Mouse (Mus musculus) neural tube, embryonic 15.5 days (tissue): ENCODE measurements around the gene Cd27. TPM values are rescaled to one million over a fixed set of nuclear protein-coding genes. Genes with fewer than 3 reads are reported as not detected.
"Not testable (repeated sequence)": the region's sequence is repeated elsewhere in the genome, so short reads cannot be mapped to it uniquely, and the experiment has no call there.

ENCODE experiments used
- ATAC-seq: fragments of 200-750 bp; cut with Nextera tagmentation; 2 replicates; pipeline ENCODE4 v1.8.0; 2017; ENCODE audit warnings: mild to moderate bottlenecking, moderate TSS enrichment, moderate library complexity; ENCODE audit not compliant: low FRiP score
- H3K27ac ChIP-seq: fragments of 300-500 bp; sonication (generic); replicated peaks from 2 replicates; pipeline ENCODE4 v1.5.1; 2015; ENCODE audit warnings: mild to moderate bottlenecking, inconsistent platforms
- H3K27me3 ChIP-seq: fragments of 300-500 bp; sonication (generic); replicated peaks from 2 replicates; pipeline ENCODE4 v1.6.1; 2015; ENCODE audit warnings: inconsistent platforms
- H3K36me3 ChIP-seq: fragments of 300-500 bp; sonication (generic); 2 replicates; pipeline ENCODE4 v1.6.1; 2015; ENCODE audit warnings: inconsistent platforms
- H3K4me1 ChIP-seq: fragments of 300-500 bp; sonication (generic); 2 replicates; pipeline ENCODE4 v1.6.1; 2015; ENCODE audit warnings: inconsistent platforms
- H3K4me2 ChIP-seq: fragments of 300-500 bp; sonication (generic); 2 replicates; pipeline ENCODE4 v1.6.1; 2015; ENCODE audit warnings: inconsistent platforms, mild to moderate bottlenecking, moderate library complexity
- H3K4me3 ChIP-seq: fragments of 300-500 bp; sonication (generic); replicated peaks from 2 replicates; pipeline ENCODE4 v1.5.1; 2015; ENCODE audit warnings: mild to moderate bottlenecking, inconsistent platforms
- H3K9ac ChIP-seq: fragments of 300-500 bp; sonication (generic); replicated peaks from 2 replicates; pipeline ENCODE4 v1.6.1; 2015; ENCODE audit warnings: mild to moderate bottlenecking, inconsistent platforms
- H3K9me3 ChIP-seq: fragments of 300-500 bp; sonication (generic); replicated peaks from 2 replicates; pipeline ENCODE4 v1.6.1; 2016; ENCODE audit warnings: inconsistent platforms
- WGBS: fragments of 180-500 bp; shearing (Covaris S2); methylation state at CpG from one replicate; pipeline ENCODE4 v1.1.7; 2015; ENCODE audit warnings: mixed read lengths; 5-methylcytosine and 5-hydroxymethylcytosine counted together
- polyA plus RNA-seq: library from polyadenylated mRNA; unstranded; fragments of >200 nt; fragmentation: Nextera tagmentation; extraction: Ambion mirVana; gene quantifications from 2 replicates; pipeline ENCODE4 v1.2.1, GENCODE M21; 2015

Gene Cd27
- polyA plus RNA-seq = 2.0 and 12.9 TPM in 2 replicates

DNA sequence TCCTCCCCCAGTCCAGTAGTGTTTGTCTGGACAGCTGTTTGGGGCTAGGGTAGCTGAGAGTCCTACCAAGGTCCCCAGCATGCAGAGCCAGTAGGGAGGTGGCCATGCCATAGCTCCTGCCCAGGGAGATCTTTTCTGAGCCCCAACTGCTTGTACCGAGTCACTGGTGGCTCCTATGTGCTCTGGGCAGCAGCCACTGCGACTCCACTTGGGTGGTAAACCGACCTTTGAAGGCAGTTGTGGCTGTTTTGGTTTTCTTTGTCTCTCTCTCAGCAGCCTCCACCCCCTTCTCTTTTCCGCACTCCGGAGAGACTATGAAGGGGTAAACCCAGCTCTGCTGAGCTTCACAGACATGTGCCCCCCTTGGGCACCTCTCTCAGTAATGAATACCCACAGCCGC lies at the start of gene Cd27:
TSS of gene Cd27 (minus strand) at position 229 of the 400 bp plus-strand sequence.
- Histone ChIP-seq H3K9me3 (no peaks in the 10 kb centered on the region), H3K4me3 (no peak within 1 kb of the TSS), H3K27me3 (no peaks in the 10 kb centered on the region), H3K9ac (no peak within 1 kb of the TSS), H3K36me3 (no peaks in the 10 kb centered on the region), H3K27ac (no peak within 1 kb of the TSS), H3K4me1 (peaks cover 4% of the 10 kb centered on the region), H3K4me2 (no peak within 1 kb of the TSS)
- WGBS = 18% methylated on average over 6 of the region's 6 CpGs
- ATAC-seq = no peak

- H3K4me1 ChIP-seq = 0 out of 2 replicates have a peak, but pooled peaks cover 2% of the 10 kb centered on the region
- no peak within 1 kb of the TSS for H3K9ac ChIP-seq
- no peaks in the 10 kb centered on the region for H3K9me3 ChIP-seq
- 98% methylated on average over 22 of the region's 22 CpGs for WGBS
- ATAC-seq = no peak
- H3K4me2 ChIP-seq = no peak within 1 kb of the TSS
- H3K4me3 ChIP-seq = no peak within 1 kb of the TSS
- H3K36me3 ChIP-seq = no peaks in the 10 kb centered on the region
- 0 out of 2 replicates have a peak within 1 kb of the TSS, but pooled peaks have one; percentile 0 for H3K27ac ChIP-seq
- H3K27me3 ChIP-seq = no peaks in the 10 kb centered on the region
These were observed 49.1 kb upstream of the Cd27 start, which contains the start of gene Tuba3a for GRCm38 (mm10) chr6:125285890-125286289. Gene Tuba3a, minus strand, starts transcription at chr6:125286042.

DNA sequence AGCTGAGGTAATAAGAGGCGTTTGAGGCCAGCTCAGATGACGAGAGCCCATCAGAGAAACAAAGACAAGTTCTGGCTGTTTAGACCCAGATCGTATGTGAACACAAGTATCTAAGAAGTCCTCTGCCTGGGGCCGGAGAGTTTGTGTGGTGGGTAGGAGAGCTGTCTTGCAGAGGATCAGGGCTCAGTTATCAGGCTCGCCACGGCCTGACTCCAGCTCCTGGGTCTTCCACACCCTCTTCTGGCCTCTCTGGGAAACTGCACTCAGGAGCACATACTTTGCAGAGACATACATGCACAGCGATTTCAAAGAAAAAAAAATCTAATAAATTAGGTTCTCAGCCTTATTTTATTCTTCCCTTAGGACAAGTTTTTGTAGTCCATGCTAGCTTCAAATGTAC lies 47.9 kb upstream of the Cd27 start:
- Histone ChIP-seq H3K4me1 (0 out of 2 replicates have a peak, but pooled peaks cover 2% of the 10 kb centered on the region), H3K9ac (no peak overlapping the region), H3K4me2 (no peak overlapping the region), H3K36me3 (no peaks in the 10 kb centered on the region), H3K4me3 (no peak overlapping the region), H3K27ac (no peak overlapping the region), H3K9me3 (no peaks in the 10 kb centered on the region), H3K27me3 (no peaks in the 10 kb centered on the region)
- 95% methylated on average over 7 of the region's 7 CpGs for WGBS
- ATAC-seq = no peak

DNA sequence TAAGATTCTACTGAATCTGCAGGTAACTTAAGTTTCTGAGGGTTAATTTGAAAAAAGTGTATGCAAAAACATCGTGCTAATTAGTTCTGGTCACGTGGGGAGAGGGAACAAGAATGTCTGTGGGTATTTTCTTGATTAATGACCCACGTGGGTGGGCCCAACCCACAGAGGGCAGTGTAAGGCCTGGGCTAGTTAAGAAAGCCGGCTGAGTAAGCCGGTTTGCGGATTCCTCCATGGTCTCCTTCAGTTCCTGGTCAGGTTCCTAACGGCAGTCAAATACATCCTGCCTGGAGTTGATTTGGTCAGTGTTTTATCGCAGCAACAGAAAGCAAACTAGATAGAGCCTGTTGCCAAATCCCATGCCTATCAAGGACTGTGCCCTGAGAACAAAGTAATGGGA lies 47.4 kb upstream of the Cd27 start:
- H3K4me3 ChIP-seq = no peak overlapping the region
- H3K9me3 ChIP-seq = no peaks in the 10 kb centered on the region
- no peak for ATAC-seq
- WGBS = 45% methylated on average over 8 of the region's 8 CpGs
- H3K27ac ChIP-seq = no peak overlapping the region
- H3K9ac ChIP-seq = no peak overlapping the region
- no peak overlapping the region for H3K4me2 ChIP-seq
- no peaks in the 10 kb centered on the region for H3K27me3 ChIP-seq
- H3K4me1 ChIP-seq = 0 out of 2 replicates have a peak, but pooled peaks cover 2% of the 10 kb centered on the region
- H3K36me3 ChIP-seq = no peaks in the 10 kb centered on the region

DNA sequence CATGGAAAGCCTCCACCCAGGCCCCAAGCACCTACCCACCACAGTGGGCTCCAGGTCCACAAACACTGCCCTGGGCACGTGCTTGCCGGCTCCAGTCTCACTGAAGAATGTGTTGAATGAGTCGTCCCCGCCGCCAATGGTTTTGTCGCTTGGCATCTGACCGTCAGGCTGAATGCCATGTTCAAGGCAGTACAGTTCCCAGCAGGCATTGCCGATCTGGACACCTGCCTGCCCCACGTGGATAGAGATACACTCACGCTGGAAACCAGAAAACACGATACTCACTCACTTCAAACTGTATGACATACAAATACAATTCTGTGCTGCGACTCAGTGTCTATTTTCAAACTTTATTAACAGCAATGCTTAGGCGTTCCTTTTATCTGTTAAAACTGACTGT lies 45.9 kb upstream of the Cd27 start:
- not testable (repeated sequence) for H3K27me3 ChIP-seq, H3K36me3 ChIP-seq, H3K4me3 ChIP-seq, H3K4me1 ChIP-seq, ATAC-seq, H3K4me2 ChIP-seq, H3K9ac ChIP-seq, H3K9me3 ChIP-seq, H3K27ac ChIP-seq
- WGBS = 93% methylated on average over 13 of the region's 13 CpGs

DNA sequence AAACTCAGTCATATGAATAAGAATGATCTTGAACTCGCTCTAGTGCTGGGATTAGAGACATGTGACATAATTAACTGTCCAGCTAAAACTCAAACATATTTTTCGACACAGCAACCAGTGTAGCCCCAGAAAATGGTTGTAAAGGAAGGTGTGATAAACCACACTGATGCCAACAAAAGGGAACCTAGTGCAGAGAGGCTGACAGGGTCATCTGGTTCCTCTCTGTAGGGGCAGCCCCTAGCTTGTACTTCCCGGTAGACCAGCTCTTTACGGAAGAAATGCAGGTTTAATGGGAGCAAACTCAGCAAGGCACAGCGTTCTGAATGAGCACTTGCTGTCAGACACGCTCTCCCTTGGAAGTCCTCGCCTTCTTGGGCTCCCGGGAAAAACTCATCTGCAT lies 42.9 kb upstream of the Cd27 start:
- Histone ChIP-seq H3K4me3 (no peak overlapping the region), H3K4me2 (no peak overlapping the region), H3K36me3 (no peaks in the 10 kb centered on the region), H3K27me3 (no peaks in the 10 kb centered on the region), H3K27ac (no peak overlapping the region), H3K4me1 (no peaks in the 10 kb centered on the region), H3K9me3 (no peaks in the 10 kb centered on the region), H3K9ac (no peak overlapping the region)
- 54% methylated on average over 8 of the region's 8 CpGs for WGBS
- ATAC-seq = no peak

- WGBS = 65% methylated on average over 15 of the region's 15 CpGs
- H3K27me3 ChIP-seq = no peaks in the 10 kb centered on the region
- no peaks in the 10 kb centered on the region for H3K9me3 ChIP-seq
- no peak for ATAC-seq
- no peak overlapping the region for H3K4me3 ChIP-seq
- no peak overlapping the region for H3K4me2 ChIP-seq
- H3K36me3 ChIP-seq = no peaks in the 10 kb centered on the region
- no peak overlapping the region for H3K27ac ChIP-seq
- peaks cover 4% of the 10 kb centered on the region for H3K4me1 ChIP-seq
- no peak overlapping the region for H3K9ac ChIP-seq
These were observed 38.2 kb upstream of the Cd27 start for GRCm38 (mm10) chr6:125274841-125275563.

DNA sequence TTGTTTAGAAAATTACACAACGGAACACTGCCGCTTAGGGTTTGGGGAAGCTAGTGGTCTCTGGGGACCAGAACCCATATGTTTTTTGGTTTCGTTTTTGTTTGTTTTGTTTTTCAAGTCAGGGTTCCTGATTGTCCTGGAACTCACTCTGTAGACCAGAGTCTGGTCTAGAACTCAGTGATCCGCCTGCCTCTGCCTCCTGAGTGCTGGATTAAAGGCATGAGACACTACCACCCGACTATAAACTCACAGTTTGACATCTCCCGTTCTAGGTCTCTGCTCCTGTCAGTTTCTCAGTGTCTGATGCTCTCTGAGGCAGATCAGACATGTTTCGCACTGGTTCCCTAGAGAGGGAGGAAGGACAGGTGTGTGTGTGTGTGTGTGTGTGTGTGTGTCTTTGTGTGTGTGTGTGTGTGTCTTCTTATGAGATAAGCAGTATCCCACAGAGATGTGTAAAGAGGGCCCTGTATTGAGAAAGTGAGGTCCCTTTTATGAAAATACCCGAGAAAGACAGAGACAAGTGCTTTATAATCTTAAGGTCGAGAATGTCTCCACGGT lies 35.5 kb upstream of the Cd27 start:
- WGBS = 85% methylated on average over 10 of the region's 10 CpGs
- Histone ChIP-seq H3K4me3 (no peak overlapping the region), H3K9me3 (no peaks in the 10 kb centered on the region), H3K4me1 (peaks cover 4% of the 10 kb centered on the region), H3K36me3 (no peaks in the 10 kb centered on the region), H3K27me3 (no peaks in the 10 kb centered on the region), H3K9ac (no peak overlapping the region), H3K4me2 (no peak overlapping the region), H3K27ac (no peak overlapping the region)
- ATAC-seq = no peak

- Histone ChIP-seq H3K27me3 (no peaks in the 10 kb centered on the region), H3K36me3 (no peaks in the 10 kb centered on the region), H3K9ac (0 out of 2 replicates have a peak overlapping the region, but pooled peaks have one; percentile 28), H3K4me1 (peaks cover 4% of the 10 kb centered on the region), H3K4me2 (peak overlapping the region; percentile 52), H3K9me3 (no peaks in the 10 kb centered on the region), H3K27ac (no peak overlapping the region), H3K4me3 (peak overlapping the region; percentile 19; the same call in 1 of the 2 replicates)
- peak; percentile 83 for ATAC-seq
- 21% methylated on average over 17 of the region's 17 CpGs for WGBS
These were observed 34.8 kb upstream of the Cd27 start for GRCm38 (mm10) chr6:125271455-125272227.

DNA sequence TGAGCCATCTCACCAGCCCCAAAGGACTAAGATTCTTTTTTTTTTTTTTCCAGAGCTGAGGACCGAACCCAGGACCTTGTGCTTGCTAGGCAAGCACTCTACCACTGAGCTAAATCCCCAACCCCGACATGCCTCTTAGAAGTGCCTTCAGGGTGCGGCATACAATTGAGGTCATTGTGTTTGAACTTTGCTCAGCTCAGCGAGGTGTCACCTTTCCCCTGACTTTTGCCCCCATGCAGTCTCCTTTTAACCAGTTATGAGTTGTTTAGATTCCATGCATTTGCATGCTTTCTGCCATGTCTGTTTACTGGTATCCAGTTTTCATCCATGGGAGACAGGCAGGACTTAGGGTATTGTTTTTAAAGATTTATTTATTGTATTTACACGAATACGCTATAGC lies 32.0 kb upstream of the Cd27 start:
- Histone ChIP-seq H3K36me3 (no peaks in the 10 kb centered on the region), H3K9ac (no peak overlapping the region), H3K4me1 (peaks cover 4% of the 10 kb centered on the region), H3K27me3 (no peaks in the 10 kb centered on the region), H3K9me3 (no peaks in the 10 kb centered on the region), H3K4me2 (no peak overlapping the region), H3K27ac (no peak overlapping the region), H3K4me3 (no peak overlapping the region)
- WGBS = 58% methylated on average over 6 of the region's 6 CpGs
- no peak for ATAC-seq

DNA sequence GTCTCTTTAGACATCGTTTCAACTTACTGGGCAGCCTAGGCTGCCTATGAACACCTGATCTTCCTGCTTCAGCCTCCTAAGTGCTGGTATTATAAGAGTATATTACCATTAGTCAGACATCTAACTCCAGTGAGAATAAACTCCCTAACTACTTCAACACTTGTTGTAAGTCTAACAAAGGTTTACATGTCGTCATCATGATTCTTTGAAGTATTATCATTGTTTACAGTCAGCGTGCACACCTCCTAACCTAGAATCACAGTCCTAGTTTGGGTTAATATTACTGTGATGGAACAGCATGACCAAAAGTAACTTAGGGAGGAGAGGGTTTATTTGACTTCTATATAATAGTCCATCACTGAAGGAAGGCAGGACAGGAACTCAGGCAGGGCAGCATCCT lies 30.7 kb upstream of the Cd27 start:
- Histone ChIP-seq H3K9ac (no peak overlapping the region), H3K4me2 (no peak overlapping the region), H3K9me3 (no peaks in the 10 kb centered on the region), H3K27ac (no peak overlapping the region), H3K4me1 (peaks cover 4% of the 10 kb centered on the region), H3K27me3 (no peaks in the 10 kb centered on the region), H3K4me3 (no peak overlapping the region), H3K36me3 (no peaks in the 10 kb centered on the region)
- 75% methylated on average over 3 of the region's 3 CpGs for WGBS
- ATAC-seq = no peak

DNA sequence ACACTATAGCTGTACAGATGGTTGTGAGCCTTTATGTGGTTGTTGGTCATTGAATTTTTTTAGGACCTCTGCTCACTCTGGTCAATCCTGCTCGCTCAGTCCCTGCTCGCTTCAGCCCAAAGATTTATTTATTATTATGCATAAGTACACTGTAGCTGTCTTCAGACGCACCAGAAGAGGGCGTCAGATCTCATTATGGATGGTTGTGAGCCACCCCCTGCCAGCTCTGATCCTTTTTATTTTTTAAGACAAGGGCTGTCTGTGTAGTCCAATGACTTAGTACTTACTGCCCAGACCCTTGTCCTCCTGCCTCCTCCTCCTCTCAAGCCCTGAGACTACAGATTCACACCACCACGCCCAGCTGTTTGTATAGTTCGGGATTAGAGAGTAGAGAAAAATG lies 29.8 kb upstream of the Cd27 start:
- not testable (repeated sequence) for H3K27ac ChIP-seq, H3K4me1 ChIP-seq, H3K27me3 ChIP-seq, H3K36me3 ChIP-seq, H3K4me2 ChIP-seq, H3K4me3 ChIP-seq, H3K9ac ChIP-seq, H3K9me3 ChIP-seq, ATAC-seq
- WGBS = 68% methylated on average over 6 of the region's 6 CpGs
